Mouse (Mus musculus) CH12.LX (cell line): ENCODE data around the gene Kctd3. TPM values are rescaled to one million over a fixed set of nuclear protein-coding genes. Genes with fewer than 3 reads are reported as not detected.

Experiments used
- DNase-seq: peaks from one replicate; pipeline ENCODE4 v3.0.0-alpha.2; 2013; ENCODE audit errors: extremely low read depth
- H3K27ac ChIP-seq: 2 replicates; pipeline ENCODE4 v1.5.1; 2012; ENCODE audit warnings: low read depth, mild to moderate bottlenecking, control low read depth, moderate library complexity; ENCODE audit not compliant: insufficient read depth
- H3K27me3 ChIP-seq: replicated peaks from 2 replicates; pipeline ENCODE3; 2012; ENCODE audit warnings: inconsistent platforms
- H3K36me3 ChIP-seq, 2 experiments: replicated peaks in 1 of 2; 2 replicates each; pipeline versions ENCODE3 to v1.6.1; 2012; ENCODE audit warnings: inconsistent platforms in 1 of 2, low read length in 1 of 2, mild to moderate bottlenecking in 1 of 2, mixed read lengths in 1 of 2, moderate library complexity in 1 of 2; ENCODE audit not compliant: control insufficient read depth in 1 of 2, insufficient read depth in 1 of 2
- H3K4me1 ChIP-seq, 2 experiments: 2 replicates each; pipeline ENCODE4 v1.6.1; 2012; ENCODE audit warnings: inconsistent platforms in 1 of 2, moderate library complexity in 1 of 2; ENCODE audit not compliant: insufficient read depth in 2 of 2, control insufficient read depth in 1 of 2
- H3K4me2 ChIP-seq: 2 replicates; pipeline ENCODE4 v1.6.1; 2012; ENCODE audit warnings: low read depth, mild to moderate bottlenecking, control low read depth; ENCODE audit not compliant: poor library complexity, insufficient read depth, severe bottlenecking
- H3K4me3 ChIP-seq, 3 experiments: fragments of 150-350 bp in 1 of 3; sonication (generic) in 1 of 3; replicated peaks in 1 of 3; 2 replicates each; pipeline versions ENCODE3 to v1.5.1; 2011 to 2012; ENCODE audit warnings: low read depth in 2 of 3, low read length in 2 of 3, mild to moderate bottlenecking in 2 of 3, moderate library complexity in 2 of 3, control low read depth in 1 of 3, improper control_type of control experiment in 1 of 3, inconsistent platforms in 1 of 3, mixed read lengths in 1 of 3; ENCODE audit not compliant: poor library complexity in 1 of 3
- H3K79me2 ChIP-seq: replicated peaks from 2 replicates; pipeline ENCODE4 v1.6.1; 2012; ENCODE audit warnings: mild to moderate bottlenecking, moderate library complexity; ENCODE audit not compliant: control insufficient read depth, poor library complexity, insufficient read depth, severe bottlenecking; ENCODE audit errors: extremely low read depth
- H3K9ac ChIP-seq: 2 replicates; pipeline ENCODE4 v1.6.1; 2012; ENCODE audit warnings: low read depth, mild to moderate bottlenecking, control low read depth, moderate library complexity; ENCODE audit not compliant: insufficient read depth
- H3K9me3 ChIP-seq: replicated peaks from 2 replicates; pipeline ENCODE3; 2012; ENCODE audit warnings: low read length, inconsistent platforms, mixed read lengths
- BHLHE40 ChIP-seq: IDR thresholded peaks from 2 replicates; pipeline ENCODE4 v1.6.1; 2011; ENCODE audit warnings: mild to moderate bottlenecking, low read depth, low read length, improper control_type of control experiment
- CHD1 ChIP-seq: IDR thresholded peaks from 2 replicates; pipeline ENCODE4 v1.6.1; 2012; ENCODE audit warnings: low read depth, low read length, improper control_type of control experiment, inconsistent platforms
- CHD2 ChIP-seq: IDR thresholded peaks from 2 replicates; pipeline ENCODE4 v1.6.1; 2011; ENCODE audit warnings: low read length, improper control_type of control experiment
- ELF1 ChIP-seq: IDR thresholded peaks from 2 replicates; pipeline ENCODE4 v1.6.1; 2014; ENCODE audit warnings: low read depth, mild to moderate bottlenecking, inconsistent platforms, low read length, improper control_type of control experiment
- HCFC1 ChIP-seq: IDR thresholded peaks from 2 replicates; pipeline ENCODE4 v1.6.1; 2012; ENCODE audit warnings: low read depth, mild to moderate bottlenecking, inconsistent platforms, low read length, improper control_type of control experiment
- IRF4 ChIP-seq: IDR thresholded peaks from 2 replicates; pipeline ENCODE4 v1.6.1; 2014; ENCODE audit warnings: low read depth, mild to moderate bottlenecking, inconsistent platforms, low read length, improper control_type of control experiment
- JUN ChIP-seq: IDR thresholded peaks from 2 replicates; pipeline ENCODE4 v1.6.1; 2011; ENCODE audit warnings: low read depth, mild to moderate bottlenecking, low read length, improper control_type of control experiment, moderate library complexity; ENCODE audit not compliant: insufficient read depth
- MAX ChIP-seq: IDR thresholded peaks from 2 replicates; pipeline ENCODE4 v1.6.1; 2011; ENCODE audit warnings: low read length, improper control_type of control experiment
- MXI1 ChIP-seq: IDR thresholded peaks from 2 replicates; pipeline ENCODE4 v1.6.1; 2011; ENCODE audit warnings: mild to moderate bottlenecking, low read depth, low read length, improper control_type of control experiment
- RAD21 ChIP-seq: IDR thresholded peaks from 2 replicates; pipeline ENCODE4 v1.6.1; 2011; ENCODE audit warnings: low read depth, mild to moderate bottlenecking, low read length, improper control_type of control experiment, moderate library complexity
- SMC3 ChIP-seq: IDR thresholded peaks from 2 replicates; pipeline ENCODE4 v1.6.1; 2011; ENCODE audit warnings: low read depth, low read length, improper control_type of control experiment
- UBTF ChIP-seq: IDR thresholded peaks from 2 replicates; pipeline ENCODE4 v1.6.1; 2012; ENCODE audit warnings: low read depth, mild to moderate bottlenecking, inconsistent platforms, low read length, improper control_type of control experiment, moderate library complexity
- USF1 ChIP-seq: IDR thresholded peaks from 2 replicates; pipeline ENCODE4 v1.6.1; 2014; ENCODE audit warnings: low read depth, mild to moderate bottlenecking, inconsistent platforms, low read length, improper control_type of control experiment
- ZC3H11A ChIP-seq: IDR thresholded peaks from 2 replicates; pipeline ENCODE4 v1.6.1; 2012; ENCODE audit warnings: low read depth, mild to moderate bottlenecking, inconsistent platforms, low read length, improper control_type of control experiment
- ZKSCAN1 ChIP-seq: IDR thresholded peaks from 2 replicates; pipeline ENCODE4 v1.6.1; 2012; ENCODE audit warnings: low read depth, inconsistent platforms, low read length, improper control_type of control experiment, borderline replicate concordance
- ZMIZ1 ChIP-seq: IDR thresholded peaks from 2 replicates; pipeline ENCODE4 v1.6.1; 2012; ENCODE audit warnings: low read depth, mild to moderate bottlenecking, inconsistent platforms, low read length, improper control_type of control experiment
- dilution Hi-C: fragments of 300-500 bp; cut with MboI; formaldehyde crosslinking; loops from 2 replicates; pipeline ENCODE4 v1.14.3; 2020; ENCODE audit warnings: low sequenced_read_pairs; ENCODE audit not compliant: extremely low pct_unique_long_range_greater_than_20kb, extremely low pct_ligation_motif_present
- in situ Hi-C: fragments of 300-500 bp; cut with MboI; formaldehyde crosslinking; loops from 3 replicates; pipeline ENCODE4 v1.14.3; 2019; ENCODE audit warnings: low sequenced_read_pairs, low pct_ligation_motif_present, low pct_unique_long_range_greater_than_20kb, mixed read lengths
- polyA plus RNA-seq: library from polyadenylated mRNA; unstranded; fragments of >175 nt; gene quantifications from 2 replicates; pipeline ENCODE4 v1.2.1, GENCODE M21; 2012; ENCODE audit warnings: low read depth; ENCODE audit not compliant: insufficient read length
- total RNA-seq, 2 experiments: library from RNA; depleted of rRNA; stranded (reverse); fragments of 300-350 nt in 1 of 2; fragments of >200 nt in 1 of 2; gene quantifications; 2 replicates each; pipeline ENCODE4 v1.2.3; 2012 to 2014

Gene Kctd3
- total and polyA plus RNA-seq, 3 experiments = 8.9 to 18.0 (median 15.4) TPM

DNA sequence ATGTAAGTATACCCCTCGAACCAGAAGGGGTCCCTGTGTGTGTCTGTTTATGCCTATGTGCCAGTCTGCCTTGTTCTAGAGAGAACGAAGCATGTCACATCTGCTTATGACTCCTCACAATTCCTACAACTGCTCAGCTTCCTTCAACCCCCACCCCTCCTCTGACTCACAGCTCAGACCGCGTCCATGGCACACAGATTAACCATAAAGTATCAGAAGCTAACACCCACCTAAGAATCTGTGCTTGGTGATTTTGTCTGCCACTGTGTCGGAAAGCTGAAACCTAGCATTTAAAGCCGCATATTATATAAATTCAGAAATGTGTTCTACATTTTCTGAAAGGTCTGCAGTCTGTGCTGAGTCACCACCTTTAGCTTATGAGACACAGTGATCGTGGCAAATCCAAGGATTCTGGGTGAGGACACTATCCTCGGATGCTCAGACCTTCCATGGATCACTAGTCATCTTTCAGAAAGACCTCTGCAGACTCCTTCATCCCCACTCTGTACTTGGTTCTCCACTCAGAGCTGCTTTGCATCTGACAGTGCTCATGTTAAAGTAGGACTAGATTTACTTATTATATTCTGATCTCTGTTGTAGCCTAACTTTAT, 47.4 kb upstream of the Kctd3 start:
- no peak for DNase-seq
- H3K36me3 ChIP-seq = no peaks in the 10 kb centered on the region
- peaks cover 0 to 4% of the 10 kb centered on the region in 2 experiments; a peak in 1 of 4 replicates for H3K4me1 ChIP-seq
- H3K27me3 ChIP-seq = no peaks in the 10 kb centered on the region
- no peak overlapping the region for H3K4me2 ChIP-seq
- no peaks in the 10 kb centered on the region for H3K9me3 ChIP-seq
- TF ChIP-seq CHD2 = no peak
- no peak for TF ChIP-seq ZKSCAN1
- no peak for TF ChIP-seq MXI1
- no peak for TF ChIP-seq HCFC1
- TF ChIP-seq CHD1 = no peak
- no peak for TF ChIP-seq RAD21
- H3K27ac ChIP-seq = no peak overlapping the region
- dilution Hi-C loops = no loop called here
- H3K9ac ChIP-seq = no peak overlapping the region
- in situ Hi-C loops = no loop called here
- H3K79me2 ChIP-seq = no peaks in the 10 kb centered on the region
- no peak overlapping the region for H3K4me3 ChIP-seq

DNA sequence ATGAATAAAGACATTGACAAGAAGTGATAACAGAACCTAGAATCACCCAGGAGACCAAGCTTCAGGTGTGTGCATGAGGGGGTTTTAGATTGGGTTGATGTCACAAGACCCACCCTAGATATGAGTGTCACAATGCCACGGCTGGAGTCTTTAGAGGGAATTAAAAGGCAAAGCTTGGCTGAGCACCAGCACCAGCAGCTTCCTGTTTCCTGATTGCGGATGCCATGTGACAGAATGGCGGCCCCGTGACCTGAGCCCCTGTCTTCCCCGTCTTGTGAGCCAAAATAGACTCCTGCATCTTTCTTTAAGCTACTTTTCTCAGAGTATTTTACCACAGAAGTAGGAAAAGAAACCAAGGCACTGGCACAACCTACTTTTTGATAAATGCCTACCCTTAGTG, 46.5 kb upstream of the Kctd3 start:
- no peak overlapping the region for H3K27ac ChIP-seq
- H3K4me3 ChIP-seq = no peak overlapping the region
- in situ Hi-C loops (no loop called here), dilution Hi-C loops (no loop called here)
- H3K27me3 ChIP-seq = no peaks in the 10 kb centered on the region
- peaks cover 0 to 4% of the 10 kb centered on the region in 2 experiments; a peak in 1 of 4 replicates for H3K4me1 ChIP-seq
- no peak for TF ChIP-seq MAX
- TF ChIP-seq JUN = no peak
- no peak for TF ChIP-seq IRF4
- 0 out of 2 replicates have a peak, but pooled peaks have one; percentile 11 for TF ChIP-seq ELF1
- TF ChIP-seq MXI1 = no peak
- TF ChIP-seq ZC3H11A = no peak
- H3K79me2 ChIP-seq = no peaks in the 10 kb centered on the region
- peak; percentile 4 for DNase-seq
- H3K9me3 ChIP-seq = no peaks in the 10 kb centered on the region
- H3K4me2 ChIP-seq = no peak overlapping the region
- H3K36me3 ChIP-seq = no peaks in the 10 kb centered on the region
- no peak overlapping the region for H3K9ac ChIP-seq

- H3K27ac ChIP-seq = no peak overlapping the region
- no peaks in the 10 kb centered on the region for H3K79me2 ChIP-seq
- no peaks in the 10 kb centered on the region for H3K36me3 ChIP-seq
- no peak overlapping the region for H3K9ac ChIP-seq
- peaks cover 3 to 11% of the 10 kb centered on the region in 2 experiments; a peak in 2 of 4 replicates for H3K4me1 ChIP-seq
- no peak overlapping the region for H3K4me2 ChIP-seq
- no peaks in the 10 kb centered on the region for H3K27me3 ChIP-seq
- no peak for DNase-seq
- dilution Hi-C loops = no loop called here
- H3K9me3 ChIP-seq = no peaks in the 10 kb centered on the region
- in situ Hi-C loops = no loop called here
- TF ChIP-seq MXI1 (no peak), ELF1 (no peak), ZMIZ1 (no peak), UBTF (no peak), HCFC1 (no peak), SMC3 (no peak), BHLHE40 (no peak), USF1 (no peak)
- no peak overlapping the region for H3K4me3 ChIP-seq
Observed at GRCm38 (mm10) chr1:189052189-189052588, 44.5 kb upstream of the Kctd3 start.
